Mouse (Mus musculus): ENCODE data around the gene Tet2. TPM values are rescaled to one million over a fixed set of nuclear protein-coding genes. Genes with fewer than 3 reads are reported as not detected.

The Tet2 gene
- polyA plus RNA-seq, 1 experiment from 2014 or later, result 10.7 TPM

Small RNA genes lying within 50 kb of the gene (microRNA-seq; reads per million reads assigned to microRNA genes)
- gene Gm25042, result not detected

Other genes with a start within 250 kb of the Tet2 start
- gene Ppa2, start 235.0 kb downstream of the Tet2 start, polyA plus RNA-seq (2015; fragmentation: Nextera tagmentation; extraction: Ambion mirVana), result 146 and 149 TPM in 2 replicates

Measured in intestine, embryonic 16.5 days (tissue).